Mouse (Mus musculus): ENCODE measurements around the gene Socs2. TPM values are rescaled to one million over a fixed set of nuclear protein-coding genes. Genes with fewer than 3 reads are reported as not detected.

The Socs2 gene
- 52.5 and 57.2 TPM in 2 replicates for polyA plus RNA-seq (2014; fragmentation: Nextera tagmentation; extraction: Ambion mirVana)

DNA sequence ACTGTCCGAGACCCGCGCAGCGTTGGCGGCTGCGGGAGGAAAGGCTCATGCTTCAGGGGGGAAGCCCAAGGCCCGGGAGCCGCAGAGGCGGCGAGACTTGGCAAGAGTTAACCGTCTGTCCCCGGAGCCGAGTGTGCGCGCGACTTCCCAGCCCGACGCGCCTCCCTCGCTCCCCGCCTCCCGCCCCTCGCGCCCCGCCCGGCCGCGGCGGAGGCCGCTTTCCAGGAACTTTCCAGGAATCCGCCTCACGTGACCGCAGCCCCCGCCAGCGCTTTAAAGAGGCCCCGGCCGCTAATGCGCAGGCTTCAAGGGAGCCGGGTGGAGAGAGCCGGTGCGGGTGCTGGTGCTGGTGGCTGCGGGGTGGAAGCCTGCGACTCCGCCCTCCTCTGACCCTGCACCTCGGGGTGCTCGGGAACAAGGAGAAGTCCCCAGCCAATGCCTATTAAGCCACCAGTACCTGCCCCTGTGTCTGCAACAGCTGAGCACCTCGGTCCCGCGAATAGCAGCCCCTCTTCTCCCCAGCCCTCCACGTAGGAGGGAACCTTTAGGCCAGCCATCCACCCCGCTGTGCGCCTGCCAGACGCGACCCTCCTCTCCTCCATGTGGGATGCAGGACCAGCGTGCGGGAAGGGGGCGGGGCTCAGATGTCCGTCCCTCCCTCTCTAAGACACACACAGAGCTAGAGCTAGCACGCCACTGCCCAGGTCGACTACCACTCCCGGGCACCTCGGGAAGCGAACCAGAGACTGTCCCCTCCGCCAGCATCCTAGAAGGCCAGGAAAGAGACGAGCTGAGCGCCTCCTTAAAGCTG lies at the start of gene Socs2:
Gene Socs2 (minus strand): TSS at position 496 of the 811 bp plus-strand sequence.
- under 1% methylated on average over 65 of the region's 66 CpGs for WGBS

DNA sequence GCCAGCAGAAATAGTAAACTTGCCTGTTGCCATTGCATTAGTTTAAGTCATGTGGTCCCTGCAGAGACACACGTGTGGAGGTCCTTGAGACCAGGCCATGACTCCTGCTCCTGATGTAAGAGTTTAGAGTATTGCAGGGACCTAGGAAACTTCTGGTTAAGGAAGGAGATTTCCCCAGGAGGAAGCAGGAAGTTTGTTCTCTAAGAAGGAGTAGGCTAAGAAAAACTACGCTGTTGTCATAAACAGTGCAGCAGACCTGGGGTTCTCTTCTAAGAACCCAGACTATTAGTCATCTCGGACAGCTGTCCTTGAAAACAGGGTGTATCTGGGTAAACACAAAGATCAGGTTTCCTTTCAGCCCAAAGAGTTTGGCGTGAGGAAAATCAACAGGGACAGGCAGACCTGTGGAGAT lies 48.5 kb upstream of the Socs2 start:
- DNase-seq (ENCODE audit: low spot score), result no peak
- ATAC-seq (replicated peaks; ENCODE audit: low FRiP score), result no peak
- Histone ChIP-seq H3K4me1 (replicated peaks; ENCODE audit: control insufficient read depth, insufficient read depth, low read length) (no peaks in the 10 kb centered on the region), H3K9me3 (ENCODE audit: control insufficient read depth, low read length) (no peaks in the 10 kb centered on the region), H3K4me3 (ENCODE audit: low read depth, low read length) (no peak overlapping the region), H3K27me3 (ENCODE audit: control insufficient read depth, insufficient read depth, low read length) (no peaks in the 10 kb centered on the region), H3K4me2 (ENCODE audit: low read depth, low read length, severe bottlenecking) (no peak overlapping the region), H3K36me3 (ENCODE audit: control insufficient read depth, insufficient read depth, low read length) (no peaks in the 10 kb centered on the region), H3K27ac (ENCODE audit: low read depth, low read length) (no peak overlapping the region), H3K9ac (ENCODE audit: low read length) (no peak overlapping the region)
- WGBS, result 69% methylated on average over 4 of the region's 4 CpGs

More for the DNA sequence above, at the start of gene Socs2:
- peak; percentile 96 for DNase-seq (ENCODE audit: low spot score)
- peak within 1 kb of the TSS; percentile 53 for H3K27ac ChIP-seq (ENCODE audit: low read depth, low read length)
- H3K27me3 ChIP-seq (ENCODE audit: control insufficient read depth, insufficient read depth, low read length), result 0 out of 2 replicates have a peak, but pooled peaks cover 3% of the 10 kb centered on the region
- no peaks in the 10 kb centered on the region; the same call in 1 of the 2 replicates for H3K4me1 ChIP-seq (replicated peaks; ENCODE audit: control insufficient read depth, insufficient read depth, low read length)
- peak within 1 kb of the TSS; percentile 98 for H3K4me2 ChIP-seq (ENCODE audit: low read depth, low read length, severe bottlenecking)
- H3K9me3 ChIP-seq (ENCODE audit: control insufficient read depth, low read length), result no peaks in the 10 kb centered on the region
- no peaks in the 10 kb centered on the region for H3K36me3 ChIP-seq (ENCODE audit: control insufficient read depth, insufficient read depth, low read length)
- peak within 1 kb of the TSS; percentile 63 for H3K4me3 ChIP-seq (ENCODE audit: low read depth, low read length)
- peak; percentile 79 for ATAC-seq (replicated peaks; ENCODE audit: low FRiP score)
- H3K9ac ChIP-seq (ENCODE audit: low read length), result peak within 1 kb of the TSS; percentile 67

DNA sequence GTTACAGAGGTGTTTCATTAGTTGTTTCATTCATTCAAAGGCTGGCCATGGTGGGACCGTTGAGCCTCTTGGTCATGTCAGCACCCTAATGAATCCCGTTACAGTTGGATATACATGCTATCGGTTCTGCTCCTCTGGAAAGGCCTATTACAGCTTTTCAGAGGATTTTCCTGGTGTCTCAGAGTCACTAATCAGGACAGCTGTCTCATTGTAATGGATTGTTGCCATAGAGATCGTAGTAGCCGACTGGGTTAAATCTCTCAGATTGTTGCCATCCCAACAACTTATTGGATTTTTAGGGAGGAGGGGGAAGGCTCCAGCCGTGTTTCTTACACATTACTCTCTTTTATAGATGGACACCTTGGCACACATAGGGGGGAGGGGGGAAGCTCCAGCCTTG lies 47.5 kb upstream of the Socs2 start:
- no peaks in the 10 kb centered on the region for H3K27me3 ChIP-seq (ENCODE audit: control insufficient read depth, insufficient read depth, low read length)

DNA sequence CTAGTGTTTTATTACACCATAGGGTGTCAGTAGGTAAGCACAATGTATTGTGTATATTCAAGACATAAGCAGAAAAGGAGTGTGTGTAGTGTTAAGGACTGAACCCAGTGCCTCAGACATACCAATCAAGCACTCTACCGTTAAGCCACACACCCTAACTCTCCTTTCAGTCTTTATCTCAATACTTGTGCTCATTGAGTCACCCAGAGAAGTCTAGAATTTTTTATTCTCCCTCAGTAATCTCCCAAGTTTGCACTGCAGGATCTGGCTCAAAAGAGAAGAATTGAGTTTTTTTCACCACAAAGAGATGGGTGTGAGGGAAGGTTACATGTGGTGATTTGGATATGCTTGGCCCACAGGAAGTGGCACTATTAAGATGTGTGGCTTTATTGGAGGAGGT lies 45.3 kb upstream of the Socs2 start:
- WGBS, result 73% methylated on average over 1 of the region's 1 CpGs
- Histone ChIP-seq H3K9ac (ENCODE audit: low read length) (no peak overlapping the region), H3K27ac (ENCODE audit: low read depth, low read length) (no peak overlapping the region), H3K27me3 (ENCODE audit: control insufficient read depth, insufficient read depth, low read length) (no peaks in the 10 kb centered on the region), H3K4me1 (replicated peaks; ENCODE audit: control insufficient read depth, insufficient read depth, low read length) (no peaks in the 10 kb centered on the region), H3K4me2 (ENCODE audit: low read depth, low read length, severe bottlenecking) (no peak overlapping the region), H3K4me3 (ENCODE audit: low read depth, low read length) (no peak overlapping the region), H3K36me3 (ENCODE audit: control insufficient read depth, insufficient read depth, low read length) (no peaks in the 10 kb centered on the region), H3K9me3 (ENCODE audit: control insufficient read depth, low read length) (no peaks in the 10 kb centered on the region)
- ATAC-seq (replicated peaks; ENCODE audit: low FRiP score), result no peak
- no peak for DNase-seq (ENCODE audit: low spot score)

More for the DNA sequence above, 47.5 kb upstream of the Socs2 start:
- WGBS, result 64% methylated on average over 6 of the region's 6 CpGs
- no peaks in the 10 kb centered on the region for H3K36me3 ChIP-seq (ENCODE audit: control insufficient read depth, insufficient read depth, low read length)
- no peak overlapping the region for H3K27ac ChIP-seq (ENCODE audit: low read depth, low read length)
- H3K4me1 ChIP-seq (replicated peaks; ENCODE audit: control insufficient read depth, insufficient read depth, low read length), result no peaks in the 10 kb centered on the region
- H3K4me2 ChIP-seq (ENCODE audit: low read depth, low read length, severe bottlenecking), result no peak overlapping the region
- H3K4me3 ChIP-seq (ENCODE audit: low read depth, low read length), result no peak overlapping the region
- no peak overlapping the region for H3K9ac ChIP-seq (ENCODE audit: low read length)
- DNase-seq (ENCODE audit: low spot score) (no peak), ATAC-seq (replicated peaks; ENCODE audit: low FRiP score) (no peak)
- no peaks in the 10 kb centered on the region for H3K9me3 ChIP-seq (ENCODE audit: control insufficient read depth, low read length)

DNA sequence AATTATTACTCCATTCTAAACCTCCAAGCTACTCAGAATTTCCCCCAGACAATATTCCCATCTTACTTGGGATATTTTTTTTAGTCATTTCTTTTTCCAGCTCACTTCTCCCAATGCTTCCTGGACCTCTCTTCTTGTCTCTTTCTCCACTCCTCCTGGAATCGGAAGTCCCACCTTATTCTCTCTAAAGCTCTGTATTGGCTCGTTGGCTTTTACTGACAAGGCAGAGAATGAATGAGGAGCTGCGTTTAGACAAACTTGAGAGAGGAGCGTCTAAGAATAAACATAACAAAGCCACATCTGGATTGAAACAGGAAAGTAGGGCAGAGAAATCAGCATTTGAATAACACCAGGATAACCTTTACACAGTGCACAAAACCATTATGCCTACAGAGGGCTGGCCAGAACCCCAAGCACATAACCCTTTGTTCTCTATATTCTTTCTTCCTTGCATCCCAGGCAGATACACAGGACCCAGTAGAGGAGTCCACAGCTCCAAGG lies 44.1 kb upstream of the Socs2 start:
- 69% methylated on average over 4 of the region's 4 CpGs for WGBS
- DNase-seq (ENCODE audit: low spot score) (no peak), ATAC-seq (replicated peaks; ENCODE audit: low FRiP score) (no peak)
- no peaks in the 10 kb centered on the region for H3K27me3 ChIP-seq (ENCODE audit: control insufficient read depth, insufficient read depth, low read length)
- H3K4me2 ChIP-seq (ENCODE audit: low read depth, low read length, severe bottlenecking), result no peak overlapping the region
- H3K4me3 ChIP-seq (ENCODE audit: low read depth, low read length), result no peak overlapping the region
- no peaks in the 10 kb centered on the region for H3K9me3 ChIP-seq (ENCODE audit: control insufficient read depth, low read length)
- no peaks in the 10 kb centered on the region for H3K4me1 ChIP-seq (replicated peaks; ENCODE audit: control insufficient read depth, insufficient read depth, low read length)
- no peak overlapping the region for H3K27ac ChIP-seq (ENCODE audit: low read depth, low read length)
- no peaks in the 10 kb centered on the region for H3K36me3 ChIP-seq (ENCODE audit: control insufficient read depth, insufficient read depth, low read length)
- no peak overlapping the region for H3K9ac ChIP-seq (ENCODE audit: low read length)

DNA sequence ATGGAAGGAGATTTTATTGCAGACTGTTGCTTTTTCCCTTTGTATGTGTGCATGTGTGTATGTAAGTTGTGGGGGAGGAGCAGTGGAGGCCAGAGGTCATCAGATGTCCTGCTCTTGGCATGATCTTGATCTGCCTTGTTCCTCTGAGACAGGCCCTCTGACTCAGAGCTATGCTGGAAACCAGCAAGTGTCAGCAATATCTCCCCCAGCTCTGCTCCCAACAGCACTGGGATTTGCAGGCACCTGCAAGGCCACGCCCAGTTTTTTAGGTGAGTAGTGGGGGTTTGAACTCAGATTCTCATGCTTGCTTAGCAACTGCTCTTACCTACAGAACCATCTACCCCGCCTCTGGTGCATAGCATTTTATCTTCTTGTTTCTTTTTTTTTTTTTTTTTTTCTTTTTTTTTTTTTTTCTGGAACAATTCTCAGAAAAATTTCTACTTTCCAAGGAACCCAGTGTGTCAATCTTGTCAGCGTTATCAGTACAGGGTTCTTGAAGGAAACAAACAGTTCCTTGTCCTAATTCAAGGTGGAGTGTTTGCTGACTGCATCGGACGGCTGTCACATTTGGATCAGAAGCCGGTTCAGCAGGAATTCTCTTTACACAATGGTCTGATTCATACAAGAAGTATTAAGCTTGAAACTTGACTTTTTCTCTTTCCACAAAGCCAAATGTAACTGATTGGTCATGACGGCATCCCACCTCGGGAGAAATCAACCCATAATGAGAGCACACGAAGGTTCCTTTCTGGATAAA lies 41.2 kb upstream of the Socs2 start:
- 88% methylated on average over 9 of the region's 9 CpGs for WGBS
- no peak for DNase-seq (ENCODE audit: low spot score)

DNA sequence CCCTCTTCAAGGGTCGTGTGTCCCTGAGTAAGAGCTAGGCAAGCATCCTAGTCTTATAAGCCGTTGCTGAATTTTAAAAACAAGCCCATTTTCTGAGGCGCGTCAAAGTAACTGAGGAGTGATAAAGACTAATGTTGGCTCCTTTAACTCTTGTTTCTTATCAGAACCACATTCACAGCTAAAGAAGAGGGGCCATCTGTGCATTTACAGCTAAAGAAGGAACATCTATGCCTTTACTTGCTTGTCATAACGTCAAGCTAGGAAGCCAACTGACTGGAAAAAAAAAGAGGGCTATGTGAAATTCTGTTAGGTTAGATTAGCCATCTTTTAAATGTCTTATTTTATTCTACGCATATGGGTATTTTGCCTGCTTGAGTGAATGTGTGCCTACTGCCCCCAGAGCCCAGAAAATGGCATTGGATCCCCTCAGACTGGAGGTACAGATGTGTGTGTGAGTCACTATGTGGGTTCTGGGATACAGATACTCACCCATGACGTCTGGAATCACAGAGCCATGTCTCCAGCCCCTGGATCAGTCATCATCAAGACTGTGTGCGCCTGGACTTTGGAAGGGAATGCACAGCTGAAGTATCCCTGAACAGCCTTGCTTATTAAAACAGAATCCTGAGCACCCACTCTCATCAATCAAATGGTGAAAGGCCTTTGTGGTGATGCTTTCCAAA lies 40.5 kb upstream of the Socs2 start:
- 90% methylated on average over 8 of the region's 8 CpGs for WGBS
- Histone ChIP-seq H3K36me3 (ENCODE audit: control insufficient read depth, insufficient read depth, low read length) (no peaks in the 10 kb centered on the region), H3K9me3 (ENCODE audit: control insufficient read depth, low read length) (no peaks in the 10 kb centered on the region), H3K4me3 (ENCODE audit: low read depth, low read length) (no peak overlapping the region), H3K27me3 (ENCODE audit: control insufficient read depth, insufficient read depth, low read length) (no peaks in the 10 kb centered on the region), H3K4me1 (replicated peaks; ENCODE audit: control insufficient read depth, insufficient read depth, low read length) (no peaks in the 10 kb centered on the region), H3K4me2 (ENCODE audit: low read depth, low read length, severe bottlenecking) (no peak overlapping the region), H3K27ac (ENCODE audit: low read depth, low read length) (no peak overlapping the region), H3K9ac (ENCODE audit: low read length) (no peak overlapping the region)
- DNase-seq (ENCODE audit: low spot score) (no peak), ATAC-seq (replicated peaks; ENCODE audit: low FRiP score) (no peak)

More for the DNA sequence above, 41.2 kb upstream of the Socs2 start:
- no peaks in the 10 kb centered on the region for H3K27me3 ChIP-seq (ENCODE audit: control insufficient read depth, insufficient read depth, low read length)
- H3K4me1 ChIP-seq (replicated peaks; ENCODE audit: control insufficient read depth, insufficient read depth, low read length), result no peaks in the 10 kb centered on the region
- no peak overlapping the region for H3K27ac ChIP-seq (ENCODE audit: low read depth, low read length)
- ATAC-seq (replicated peaks; ENCODE audit: low FRiP score), result no peak
- no peak overlapping the region for H3K9ac ChIP-seq (ENCODE audit: low read length)
- no peak overlapping the region for H3K4me2 ChIP-seq (ENCODE audit: low read depth, low read length, severe bottlenecking)
- no peaks in the 10 kb centered on the region for H3K9me3 ChIP-seq (ENCODE audit: control insufficient read depth, low read length)
- H3K36me3 ChIP-seq (ENCODE audit: control insufficient read depth, insufficient read depth, low read length), result no peaks in the 10 kb centered on the region
- no peak overlapping the region for H3K4me3 ChIP-seq (ENCODE audit: low read depth, low read length)

DNA sequence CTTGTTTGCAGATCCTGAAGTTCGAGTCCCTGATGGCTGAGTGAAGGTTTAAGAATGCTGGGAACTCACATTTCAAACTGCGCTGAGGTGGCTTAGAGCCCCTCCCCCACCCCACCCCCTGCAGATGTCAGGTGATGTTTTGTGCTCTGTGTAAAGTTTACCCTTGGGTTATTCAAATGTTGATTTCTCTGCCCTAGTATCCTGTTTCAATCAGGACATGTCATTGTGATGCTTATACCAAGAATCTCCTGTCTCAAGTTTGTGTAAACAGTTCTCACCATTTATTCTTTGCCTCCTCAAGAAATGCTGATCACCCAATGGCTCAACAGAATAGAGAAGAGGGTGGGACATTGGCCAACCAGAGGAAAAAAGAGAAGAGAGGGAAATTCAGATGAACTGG lies 39.1 kb upstream of the Socs2 start:
- Histone ChIP-seq H3K9ac (ENCODE audit: low read length) (no peak overlapping the region), H3K4me2 (ENCODE audit: low read depth, low read length, severe bottlenecking) (no peak overlapping the region), H3K36me3 (ENCODE audit: control insufficient read depth, insufficient read depth, low read length) (no peaks in the 10 kb centered on the region), H3K4me3 (ENCODE audit: low read depth, low read length) (no peak overlapping the region), H3K27me3 (ENCODE audit: control insufficient read depth, insufficient read depth, low read length) (no peaks in the 10 kb centered on the region), H3K9me3 (ENCODE audit: control insufficient read depth, low read length) (no peaks in the 10 kb centered on the region), H3K27ac (ENCODE audit: low read depth, low read length) (no peak overlapping the region), H3K4me1 (replicated peaks; ENCODE audit: control insufficient read depth, insufficient read depth, low read length) (no peaks in the 10 kb centered on the region)
- no peak for DNase-seq (ENCODE audit: low spot score)
- WGBS, result 72% methylated on average over 2 of the region's 2 CpGs
- no peak for ATAC-seq (replicated peaks; ENCODE audit: low FRiP score)
